Mouse (Mus musculus) hindbrain, embryonic 10.5 days (tissue): ENCODE results near the gene Plxna4. TPM values are rescaled to one million over a fixed set of nuclear protein-coding genes. Genes with fewer than 3 reads are reported as not detected.

ENCODE experiments used
- DNase-seq: peaks from one replicate; pipeline ENCODE4 v3.0.0-alpha.2; 2017; ENCODE audit warnings: low spot score
- H3K27ac ChIP-seq: fragments of 300-500 bp; sonication (generic); 2 replicates; pipeline ENCODE4 v1.5.1; 2016; ENCODE audit warnings: mild to moderate bottlenecking, moderate library complexity
- H3K27me3 ChIP-seq: fragments of 300-500 bp; sonication (generic); 2 replicates; pipeline ENCODE4 v1.6.1; 2016; ENCODE audit warnings: mild to moderate bottlenecking; ENCODE audit not compliant: poor library complexity, insufficient read depth, severe bottlenecking
- H3K36me3 ChIP-seq: fragments of 300-500 bp; sonication (generic); 2 replicates; pipeline ENCODE4 v1.6.1; 2016; ENCODE audit warnings: mild to moderate bottlenecking, moderate library complexity
- H3K4me1 ChIP-seq: fragments of 300-500 bp; sonication (generic); replicated peaks from 2 replicates; pipeline ENCODE4 v1.6.1; 2016; ENCODE audit warnings: mild to moderate bottlenecking
- H3K4me3 ChIP-seq: fragments of 300-500 bp; sonication (generic); 2 replicates; pipeline ENCODE4 v1.5.1; 2016; ENCODE audit warnings: mild to moderate bottlenecking, moderate library complexity
- H3K9me3 ChIP-seq: fragments of 300-500 bp; sonication (generic); 2 replicates; pipeline ENCODE4 v1.6.1; 2016; ENCODE audit warnings: mild to moderate bottlenecking, moderate library complexity
- WGBS: fragments of 180-500 bp; shearing (Covaris S2); methylation state at CpG from one replicate; pipeline ENCODE4 v1.1.7; 2016; 5-methylcytosine and 5-hydroxymethylcytosine counted together
- polyA plus RNA-seq: library from polyadenylated mRNA; unstranded; fragments of >200 nt; fragmentation: Nextera tagmentation; extraction: Ambion mirVana; gene quantifications from 2 replicates; pipeline ENCODE4 v1.2.1, GENCODE M21; 2016

The Plxna4 gene
- polyA plus RNA-seq, 1 experiment from 2014 or later: 3.8 TPM

- H3K27ac ChIP-seq: peak overlapping the region; percentile 45; the same call in 1 of the 2 replicates
- H3K27me3 ChIP-seq: no peaks in the 10 kb centered on the region
- H3K9me3 ChIP-seq: no peaks in the 10 kb centered on the region
- H3K4me1 ChIP-seq: peaks cover 20% of the 10 kb centered on the region
- DNase-seq: no peak
- 86% methylated on average over 8 of the region's 8 CpGs for WGBS
- no peak overlapping the region for H3K4me3 ChIP-seq
- H3K36me3 ChIP-seq: no peaks in the 10 kb centered on the region
Measured at GRCm38 (mm10) chr6:32377181-32377580, 210.8 kb downstream of the Plxna4 start.

GRCm38 (mm10) chr6:32373931-32374361 is 214.0 kb downstream of the Plxna4 start:
- H3K9me3 ChIP-seq: no peaks in the 10 kb centered on the region
- WGBS: 80% methylated on average over 8 of the region's 8 CpGs
- no peak overlapping the region for H3K4me3 ChIP-seq
- no peaks in the 10 kb centered on the region for H3K36me3 ChIP-seq
- H3K4me1 ChIP-seq: peaks cover 18% of the 10 kb centered on the region
- DNase-seq: no peak
- H3K27ac ChIP-seq: no peak overlapping the region
- H3K27me3 ChIP-seq: no peaks in the 10 kb centered on the region

- Histone ChIP-seq H3K4me1 (peaks cover 5% of the 10 kb centered on the region), H3K27me3 (no peaks in the 10 kb centered on the region), H3K4me3 (no peak overlapping the region), H3K36me3 (no peaks in the 10 kb centered on the region), H3K9me3 (no peaks in the 10 kb centered on the region), H3K27ac (no peak overlapping the region)
- 87% methylated on average over 3 of the region's 3 CpGs for WGBS
- DNase-seq: no peak
Measured at GRCm38 (mm10) chr6:32369092-32369491, 218.9 kb downstream of the Plxna4 start.

DNA sequence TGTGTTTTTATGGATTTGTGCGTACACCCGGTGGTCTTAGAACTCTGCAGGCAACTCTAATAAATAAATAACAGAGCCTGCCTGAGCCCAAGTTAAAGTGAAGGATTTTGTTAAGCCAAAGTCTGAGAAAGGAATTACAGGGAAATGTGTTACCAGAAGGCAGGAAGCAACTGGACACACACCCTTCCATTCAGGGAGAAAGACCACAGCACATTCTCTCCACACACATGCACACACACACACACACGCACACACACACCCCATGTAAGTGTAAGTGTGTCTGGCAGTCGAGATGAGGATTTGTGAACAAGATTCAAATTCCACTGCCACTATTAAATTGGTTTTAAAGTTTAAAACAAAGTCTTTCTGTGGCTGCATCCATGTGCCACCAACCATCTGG is 219.6 kb downstream of the Plxna4 start:
- H3K4me3 ChIP-seq: no peak overlapping the region
- DNase-seq: no peak
- no peaks in the 10 kb centered on the region for H3K27me3 ChIP-seq
- no peaks in the 10 kb centered on the region for H3K36me3 ChIP-seq
- peaks cover 5% of the 10 kb centered on the region for H3K4me1 ChIP-seq
- WGBS: 77% methylated on average over 4 of the region's 4 CpGs
- no peak overlapping the region for H3K27ac ChIP-seq
- H3K9me3 ChIP-seq: no peaks in the 10 kb centered on the region

DNA sequence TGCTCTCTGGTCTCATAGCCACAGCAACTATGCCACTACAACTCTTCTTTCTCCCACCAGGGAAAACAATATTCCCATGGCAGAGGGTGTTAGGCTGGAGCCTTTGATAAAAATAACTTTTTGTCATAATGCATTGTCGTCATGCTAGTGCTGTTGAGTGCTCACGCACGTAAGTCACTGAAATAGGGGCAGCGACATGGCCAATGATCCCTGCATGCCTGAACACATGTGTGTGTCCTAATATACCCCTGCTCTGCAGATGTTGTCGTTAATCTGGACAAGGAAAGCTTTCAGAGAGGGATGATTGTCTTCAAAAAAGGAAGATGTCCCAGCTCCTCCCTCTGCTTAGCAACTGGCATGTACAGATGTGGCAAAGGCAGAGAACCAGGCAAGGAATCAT is 223.1 kb downstream of the Plxna4 start:
- Histone ChIP-seq H3K27me3 (no peaks in the 10 kb centered on the region), H3K9me3 (no peaks in the 10 kb centered on the region), H3K4me3 (no peak overlapping the region), H3K36me3 (no peaks in the 10 kb centered on the region), H3K4me1 (peaks cover 16% of the 10 kb centered on the region), H3K27ac (no peak overlapping the region)
- no peak for DNase-seq
- WGBS: 94% methylated on average over 5 of the region's 5 CpGs

DNA sequence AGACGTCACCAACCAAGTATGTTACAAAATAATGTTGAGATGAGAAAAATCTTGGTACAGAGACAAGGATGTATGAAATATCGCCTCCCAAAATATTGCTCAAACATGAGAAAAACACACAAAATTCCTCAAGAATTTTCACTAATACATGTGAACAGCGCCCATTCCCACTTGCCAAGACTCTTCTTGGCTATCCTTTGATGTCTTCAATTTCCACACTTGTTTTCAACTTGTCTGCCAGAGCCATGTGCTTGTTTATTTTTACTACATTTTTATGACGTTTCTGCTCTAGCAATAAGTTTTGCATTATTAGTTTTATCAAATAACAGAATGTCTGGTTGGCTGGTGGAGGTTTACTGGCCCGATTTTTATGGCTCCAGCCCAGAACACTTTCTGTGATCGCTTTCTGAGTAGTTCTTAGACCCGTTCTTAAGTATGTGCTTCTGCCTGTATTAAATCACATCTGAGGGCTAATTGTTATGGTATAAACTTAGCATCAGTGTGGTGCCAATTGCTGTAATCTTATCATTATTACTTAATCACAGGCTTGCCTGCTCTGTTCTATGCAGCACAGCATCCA is 224.4 kb downstream of the Plxna4 start:
- H3K27me3 ChIP-seq: no peaks in the 10 kb centered on the region
- peaks cover 16% of the 10 kb centered on the region for H3K4me1 ChIP-seq
- no peak overlapping the region for H3K4me3 ChIP-seq
- DNase-seq: no peak
- no peaks in the 10 kb centered on the region for H3K36me3 ChIP-seq
- H3K9me3 ChIP-seq: no peaks in the 10 kb centered on the region
- 90% methylated on average over 7 of the region's 7 CpGs for WGBS
- H3K27ac ChIP-seq: no peak overlapping the region

- H3K27ac ChIP-seq: no peak overlapping the region
- H3K4me3 ChIP-seq: no peak overlapping the region
- H3K4me1 ChIP-seq: peaks cover 16% of the 10 kb centered on the region
- H3K27me3 ChIP-seq: no peaks in the 10 kb centered on the region
- H3K9me3 ChIP-seq: no peaks in the 10 kb centered on the region
- DNase-seq: no peak
- WGBS: 78% methylated on average over 4 of the region's 4 CpGs
- no peaks in the 10 kb centered on the region for H3K36me3 ChIP-seq
Measured at GRCm38 (mm10) chr6:32362421-32362820, 225.6 kb downstream of the Plxna4 start.

DNA sequence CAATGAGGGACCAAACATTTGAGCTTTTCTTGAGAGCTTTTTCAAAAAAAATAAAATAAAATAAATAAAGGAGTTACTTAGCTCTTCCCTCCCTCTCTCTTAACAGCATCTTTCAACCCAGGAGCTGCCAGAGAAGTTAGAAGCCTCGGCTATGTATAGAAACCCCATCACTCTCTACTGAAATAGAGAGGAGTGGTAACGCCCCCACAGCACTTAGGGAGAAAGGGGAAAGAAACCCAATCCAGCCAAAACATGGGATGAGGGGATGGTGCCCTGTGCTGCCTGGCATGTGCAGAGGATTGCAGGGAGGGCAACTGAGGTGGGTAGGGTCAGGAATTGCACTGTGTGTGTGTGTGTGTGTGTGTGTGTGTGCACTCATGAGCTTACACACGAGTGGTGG is 228.3 kb downstream of the Plxna4 start:
- Histone ChIP-seq H3K4me1 (peaks cover 22% of the 10 kb centered on the region), H3K36me3 (no peaks in the 10 kb centered on the region), H3K27ac (peak overlapping the region; percentile 31; the same call in 1 of the 2 replicates), H3K4me3 (no peak overlapping the region), H3K9me3 (no peaks in the 10 kb centered on the region), H3K27me3 (no peaks in the 10 kb centered on the region)
- DNase-seq: no peak
- WGBS: 72% methylated on average over 3 of the region's 3 CpGs

- WGBS: 81% methylated on average over 5 of the region's 5 CpGs
- Histone ChIP-seq H3K27me3 (no peaks in the 10 kb centered on the region), H3K36me3 (no peaks in the 10 kb centered on the region), H3K4me3 (no peak overlapping the region), H3K27ac (no peak overlapping the region), H3K4me1 (peaks cover 15% of the 10 kb centered on the region), H3K9me3 (no peaks in the 10 kb centered on the region)
- no peak for DNase-seq
Measured at GRCm38 (mm10) chr6:32357497-32357896, 230.5 kb downstream of the Plxna4 start.

DNA sequence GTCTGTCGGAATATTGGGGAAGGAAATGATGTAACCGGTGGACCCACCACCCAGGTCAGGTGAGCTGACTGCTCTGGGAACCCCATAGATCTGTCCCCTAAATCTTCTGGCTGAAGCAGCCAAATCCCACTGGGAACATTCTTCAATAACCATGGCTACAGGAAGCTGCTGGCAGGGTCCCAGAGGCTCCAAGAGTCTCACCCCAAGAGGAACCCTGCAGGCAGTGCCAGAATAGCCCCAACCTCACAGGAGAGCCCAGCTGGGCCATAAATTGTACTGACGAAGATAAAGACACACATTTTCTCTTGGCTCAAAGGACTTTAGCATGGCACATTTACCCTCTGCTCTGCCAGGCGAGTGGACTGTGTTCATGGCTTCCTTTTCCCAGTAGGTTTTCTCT is 232.4 kb downstream of the Plxna4 start:
- Histone ChIP-seq H3K4me3 (no peak overlapping the region), H3K9me3 (no peaks in the 10 kb centered on the region), H3K27ac (no peak overlapping the region), H3K36me3 (no peaks in the 10 kb centered on the region), H3K4me1 (0 out of 2 replicates have a peak, but pooled peaks cover 9% of the 10 kb centered on the region), H3K27me3 (no peaks in the 10 kb centered on the region)
- no peak for DNase-seq
- 86% methylated on average over 4 of the region's 4 CpGs for WGBS

DNA sequence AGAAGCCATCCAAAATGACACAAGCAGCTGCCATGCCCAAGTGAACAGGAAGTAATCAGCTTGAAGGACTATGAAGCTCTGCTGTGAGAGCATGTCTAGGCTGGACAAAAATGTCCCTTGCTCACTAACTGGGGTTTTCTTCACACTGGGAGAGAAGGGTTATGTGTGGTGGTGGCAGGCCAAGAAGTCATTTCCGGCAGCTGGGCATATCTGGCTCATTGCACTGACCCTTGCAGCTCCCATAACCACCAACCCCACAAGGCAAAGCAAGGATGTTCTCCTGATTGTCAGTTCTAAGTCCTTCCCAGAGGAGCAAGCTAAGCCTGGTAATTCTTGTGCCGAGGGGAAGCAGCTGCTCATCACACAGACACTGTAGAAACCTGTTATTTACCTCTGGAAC is 239.0 kb downstream of the Plxna4 start:
- 80% methylated on average over 2 of the region's 2 CpGs for WGBS
- Histone ChIP-seq H3K27ac (no peak overlapping the region), H3K36me3 (no peaks in the 10 kb centered on the region), H3K4me1 (0 out of 2 replicates have a peak, but pooled peaks cover 3% of the 10 kb centered on the region), H3K9me3 (no peaks in the 10 kb centered on the region), H3K4me3 (no peak overlapping the region), H3K27me3 (no peaks in the 10 kb centered on the region)
- no peak for DNase-seq

GRCm38 (mm10) chr6:32348126-32348525 is 239.9 kb downstream of the Plxna4 start:
- Histone ChIP-seq H3K27ac (no peak overlapping the region), H3K4me3 (no peak overlapping the region), H3K4me1 (0 out of 2 replicates have a peak, but pooled peaks cover 3% of the 10 kb centered on the region), H3K9me3 (no peaks in the 10 kb centered on the region), H3K27me3 (no peaks in the 10 kb centered on the region), H3K36me3 (no peaks in the 10 kb centered on the region)
- 91% methylated on average over 6 of the region's 6 CpGs for WGBS
- no peak for DNase-seq

GRCm38 (mm10) chr6:32346015-32346414 is 242.0 kb downstream of the Plxna4 start:
- Histone ChIP-seq H3K27me3 (no peaks in the 10 kb centered on the region), H3K27ac (no peak overlapping the region), H3K36me3 (no peaks in the 10 kb centered on the region), H3K4me3 (no peak overlapping the region), H3K9me3 (no peaks in the 10 kb centered on the region), H3K4me1 (peaks cover 11% of the 10 kb centered on the region; the same call in 1 of the 2 replicates)
- DNase-seq: no peak
- WGBS: 90% methylated on average over 2 of the region's 2 CpGs

DNA sequence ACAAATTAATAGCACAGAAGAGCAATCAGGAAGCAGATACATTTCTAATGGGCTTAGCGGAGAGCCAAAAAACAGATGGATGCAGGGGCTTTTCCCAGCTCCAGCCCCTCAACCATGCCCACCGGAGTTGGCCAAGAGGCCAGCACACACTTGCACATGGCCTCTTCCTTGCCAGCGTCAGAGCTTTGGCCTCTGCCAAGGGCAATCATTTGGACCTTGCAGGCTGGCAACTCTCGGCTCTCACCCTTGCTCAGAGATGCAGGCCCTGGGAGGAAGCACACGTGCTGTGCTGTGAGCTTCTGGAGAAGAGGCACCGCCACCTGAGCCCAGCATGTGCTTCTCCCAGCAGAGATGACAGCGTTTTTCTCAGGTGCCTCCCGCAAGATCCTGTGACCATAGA is 245.3 kb downstream of the Plxna4 start:
- peaks cover 35% of the 10 kb centered on the region for H3K4me1 ChIP-seq
- H3K27ac ChIP-seq: no peak overlapping the region
- no peaks in the 10 kb centered on the region for H3K9me3 ChIP-seq
- no peaks in the 10 kb centered on the region for H3K27me3 ChIP-seq
- WGBS: 83% methylated on average over 8 of the region's 8 CpGs
- no peak for DNase-seq
- H3K36me3 ChIP-seq: no peaks in the 10 kb centered on the region
- H3K4me3 ChIP-seq: no peak overlapping the region
